Mouse (Mus musculus): ENCODE results near the gene Myf5. TPM values are rescaled to one million over a fixed set of nuclear protein-coding genes. Genes with fewer than 3 reads are reported as not detected.

Gene Myf5
- 0.13 and 0.16 TPM in 2 replicates for polyA plus RNA-seq (2014; fragmentation: Nextera tagmentation; extraction: Ambion mirVana)

DNA sequence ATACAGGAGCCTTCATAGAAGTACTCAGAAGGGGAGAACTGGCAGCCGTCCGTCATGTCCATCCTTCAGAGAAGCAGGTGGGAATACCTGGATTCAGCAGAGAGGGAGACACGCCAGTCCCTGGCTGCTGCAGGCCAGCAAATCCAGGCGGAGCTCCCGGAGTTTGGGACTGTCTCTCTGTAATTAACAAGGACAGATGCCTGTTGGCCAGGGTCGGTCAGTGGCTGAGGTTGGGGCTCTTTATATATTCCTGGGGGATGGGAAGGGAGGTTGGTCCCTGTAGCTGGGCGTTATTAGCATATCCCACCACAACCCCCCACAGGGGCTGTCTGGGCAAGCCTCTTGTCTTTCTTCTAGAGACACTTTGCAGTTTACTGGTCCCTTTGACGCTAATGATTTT is at the start of gene Myf5:
Gene Myf5, minus strand, starts transcription at position 265 of the 400 bp plus-strand sequence.
- Histone ChIP-seq H3K36me3 (ENCODE audit: control insufficient read depth, insufficient read depth, low read length) (no peaks in the 10 kb centered on the region), H3K9me3 (ENCODE audit: control insufficient read depth, low read length) (no peaks in the 10 kb centered on the region), H3K27me3 (ENCODE audit: control insufficient read depth, insufficient read depth, low read length) (no peaks in the 10 kb centered on the region), H3K4me1 (ENCODE audit: control insufficient read depth, insufficient read depth, low read length) (no peaks in the 10 kb centered on the region), H3K4me2 (ENCODE audit: low read depth, low read length) (no peak within 1 kb of the TSS), H3K27ac (ENCODE audit: low read depth, low read length) (no peak within 1 kb of the TSS), H3K9ac (replicated peaks; ENCODE audit: low read depth, low read length) (no peak within 1 kb of the TSS), H3K4me3 (ENCODE audit: low read depth, low read length) (no peak within 1 kb of the TSS)
- WGBS, result 38% methylated on average over 8 of the region's 8 CpGs
- ATAC-seq (ENCODE audit: low read depth), result no peak

DNA sequence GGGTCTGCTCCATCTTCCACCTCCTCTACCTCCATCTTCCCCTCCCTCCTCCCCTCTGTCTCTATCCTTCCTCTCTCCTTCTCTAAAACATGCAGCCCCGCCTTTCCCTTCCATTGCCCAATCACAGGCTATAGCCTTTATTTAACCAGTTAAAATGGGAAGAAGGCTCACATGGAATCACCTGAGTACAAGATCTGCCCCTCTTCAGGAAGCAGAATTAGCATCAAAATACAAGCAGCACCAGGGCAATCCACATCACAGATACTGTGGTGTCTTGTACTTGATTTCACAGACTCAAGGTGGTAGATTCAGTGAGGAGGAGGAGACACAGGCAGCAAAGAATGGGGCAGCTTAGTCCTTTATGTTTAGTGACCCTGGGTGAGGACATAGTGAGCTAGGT is 42.8 kb upstream of the Myf5 start:
- H3K4me1 ChIP-seq (ENCODE audit: control insufficient read depth, insufficient read depth, low read length), result no peaks in the 10 kb centered on the region
- no peak overlapping the region for H3K4me3 ChIP-seq (ENCODE audit: low read depth, low read length)
- WGBS, result 74% methylated on average over 1 of the region's 1 CpGs
- H3K27ac ChIP-seq (ENCODE audit: low read depth, low read length), result no peak overlapping the region
- no peaks in the 10 kb centered on the region for H3K27me3 ChIP-seq (ENCODE audit: control insufficient read depth, insufficient read depth, low read length)
- H3K9me3 ChIP-seq (ENCODE audit: control insufficient read depth, low read length), result no peaks in the 10 kb centered on the region
- no peak for ATAC-seq (ENCODE audit: low read depth)
- no peak overlapping the region for H3K4me2 ChIP-seq (ENCODE audit: low read depth, low read length)
- H3K9ac ChIP-seq (replicated peaks; ENCODE audit: low read depth, low read length), result no peak overlapping the region
- H3K36me3 ChIP-seq (ENCODE audit: control insufficient read depth, insufficient read depth, low read length), result no peaks in the 10 kb centered on the region

DNA sequence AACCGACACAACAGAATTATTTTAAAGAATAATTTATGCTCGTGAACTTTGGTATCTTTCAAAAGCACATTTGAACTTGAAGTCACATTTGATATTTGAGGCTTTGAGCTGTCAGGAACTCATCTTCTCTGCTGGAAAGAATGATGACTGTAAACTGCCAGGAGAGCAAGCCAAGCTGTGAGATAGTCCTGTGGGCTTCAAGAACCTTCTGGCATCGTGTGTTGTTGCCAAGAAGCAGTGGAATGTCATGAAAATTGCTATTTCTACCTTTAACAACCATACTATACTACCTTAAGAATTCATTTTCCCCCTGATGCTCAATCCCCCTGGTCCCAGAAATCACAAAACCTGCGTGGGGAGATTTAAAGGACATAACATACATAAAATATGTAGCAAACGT is 33.3 kb upstream of the Myf5 start:
- Histone ChIP-seq H3K27ac (ENCODE audit: low read depth, low read length) (no peak overlapping the region), H3K27me3 (ENCODE audit: control insufficient read depth, insufficient read depth, low read length) (no peaks in the 10 kb centered on the region), H3K4me2 (ENCODE audit: low read depth, low read length) (no peak overlapping the region), H3K36me3 (ENCODE audit: control insufficient read depth, insufficient read depth, low read length) (no peaks in the 10 kb centered on the region), H3K9ac (replicated peaks; ENCODE audit: low read depth, low read length) (no peak overlapping the region), H3K4me1 (ENCODE audit: control insufficient read depth, insufficient read depth, low read length) (no peaks in the 10 kb centered on the region), H3K9me3 (ENCODE audit: control insufficient read depth, low read length) (no peaks in the 10 kb centered on the region), H3K4me3 (ENCODE audit: low read depth, low read length) (no peak overlapping the region)
- WGBS, result 84% methylated on average over 5 of the region's 5 CpGs
- ATAC-seq (ENCODE audit: low read depth), result no peak

DNA sequence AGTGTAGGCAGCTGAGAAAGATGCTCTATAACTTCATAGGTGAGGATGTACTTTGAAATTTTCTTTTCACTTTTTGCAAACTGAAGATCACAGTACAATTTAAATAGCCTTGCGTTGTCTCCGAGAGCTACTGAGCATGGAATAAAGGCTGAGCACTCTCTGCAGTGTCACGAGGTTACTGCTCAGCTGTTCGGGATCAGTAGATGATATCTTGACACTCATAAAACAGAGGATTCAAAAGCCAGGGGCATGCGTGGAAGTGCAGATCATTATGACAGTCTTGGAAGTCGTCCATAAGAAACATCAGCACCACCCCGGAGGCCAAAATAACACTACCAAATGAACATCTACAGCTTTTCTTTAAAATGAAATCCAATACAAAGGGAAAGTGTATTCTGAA is 30.7 kb upstream of the Myf5 start:
- Histone ChIP-seq H3K27me3 (ENCODE audit: control insufficient read depth, insufficient read depth, low read length) (no peaks in the 10 kb centered on the region), H3K4me1 (ENCODE audit: control insufficient read depth, insufficient read depth, low read length) (no peaks in the 10 kb centered on the region), H3K27ac (ENCODE audit: low read depth, low read length) (no peak overlapping the region), H3K9me3 (ENCODE audit: control insufficient read depth, low read length) (no peaks in the 10 kb centered on the region), H3K36me3 (ENCODE audit: control insufficient read depth, insufficient read depth, low read length) (no peaks in the 10 kb centered on the region), H3K9ac (replicated peaks; ENCODE audit: low read depth, low read length) (no peak overlapping the region), H3K4me3 (ENCODE audit: low read depth, low read length) (no peak overlapping the region), H3K4me2 (ENCODE audit: low read depth, low read length) (no peak overlapping the region)
- no peak for ATAC-seq (ENCODE audit: low read depth)
- 74% methylated on average over 7 of the region's 7 CpGs for WGBS

DNA sequence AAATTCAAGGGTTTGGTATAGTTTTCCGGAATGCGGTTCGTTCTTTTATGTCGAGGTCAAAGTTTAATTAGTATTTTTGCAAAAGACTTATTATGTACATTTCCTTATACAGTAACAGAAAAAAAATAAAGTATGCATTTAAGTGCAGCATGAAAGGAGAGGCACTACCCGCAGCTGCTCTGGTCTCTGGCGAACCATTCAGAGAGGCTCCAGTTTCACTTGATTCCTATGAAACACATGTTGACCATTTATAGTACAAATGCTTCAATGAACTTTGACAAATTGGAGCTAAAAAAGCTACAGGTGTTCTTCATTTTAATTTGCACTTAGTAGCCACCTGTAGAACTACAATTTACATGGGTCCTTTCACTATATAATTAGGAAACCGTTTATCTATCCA is 28.8 kb upstream of the Myf5 start:
- no peak overlapping the region for H3K9ac ChIP-seq (replicated peaks; ENCODE audit: low read depth, low read length)
- H3K9me3 ChIP-seq (ENCODE audit: control insufficient read depth, low read length), result no peaks in the 10 kb centered on the region
- H3K27me3 ChIP-seq (ENCODE audit: control insufficient read depth, insufficient read depth, low read length), result no peaks in the 10 kb centered on the region
- no peak overlapping the region for H3K4me2 ChIP-seq (ENCODE audit: low read depth, low read length)
- no peaks in the 10 kb centered on the region for H3K4me1 ChIP-seq (ENCODE audit: control insufficient read depth, insufficient read depth, low read length)
- no peak overlapping the region for H3K4me3 ChIP-seq (ENCODE audit: low read depth, low read length)
- no peaks in the 10 kb centered on the region for H3K36me3 ChIP-seq (ENCODE audit: control insufficient read depth, insufficient read depth, low read length)
- WGBS, result 85% methylated on average over 7 of the region's 7 CpGs
- H3K27ac ChIP-seq (ENCODE audit: low read depth, low read length), result no peak overlapping the region
- no peak for ATAC-seq (ENCODE audit: low read depth)

DNA sequence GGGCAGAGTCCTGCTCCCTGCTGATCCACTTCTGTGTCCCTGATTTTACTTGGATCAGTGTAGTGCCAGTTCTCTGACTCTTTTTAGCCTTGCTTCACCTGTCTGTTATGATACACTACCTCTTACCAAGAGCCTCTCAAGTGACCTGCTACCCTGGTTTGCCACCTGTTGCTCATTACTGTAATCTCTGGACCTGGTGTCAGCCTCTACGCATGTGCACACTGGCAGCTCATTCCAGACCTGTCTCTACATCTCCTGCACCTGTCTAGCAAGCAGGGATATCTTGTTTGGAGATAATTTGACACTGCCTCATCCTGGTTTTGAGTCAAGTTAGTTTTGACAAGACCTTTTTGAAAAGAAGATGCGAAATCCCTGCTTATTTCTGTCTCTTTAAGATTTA is 20.5 kb upstream of the Myf5 start:
- H3K4me2 ChIP-seq (ENCODE audit: low read depth, low read length), result no peak overlapping the region
- no peaks in the 10 kb centered on the region for H3K9me3 ChIP-seq (ENCODE audit: control insufficient read depth, low read length)
- WGBS, result 87% methylated on average over 2 of the region's 2 CpGs
- no peaks in the 10 kb centered on the region for H3K4me1 ChIP-seq (ENCODE audit: control insufficient read depth, insufficient read depth, low read length)
- no peak overlapping the region for H3K27ac ChIP-seq (ENCODE audit: low read depth, low read length)
- no peaks in the 10 kb centered on the region for H3K36me3 ChIP-seq (ENCODE audit: control insufficient read depth, insufficient read depth, low read length)
- ATAC-seq (ENCODE audit: low read depth), result no peak
- H3K9ac ChIP-seq (replicated peaks; ENCODE audit: low read depth, low read length), result no peak overlapping the region
- H3K27me3 ChIP-seq (ENCODE audit: control insufficient read depth, insufficient read depth, low read length), result no peaks in the 10 kb centered on the region
- no peak overlapping the region for H3K4me3 ChIP-seq (ENCODE audit: low read depth, low read length)

DNA sequence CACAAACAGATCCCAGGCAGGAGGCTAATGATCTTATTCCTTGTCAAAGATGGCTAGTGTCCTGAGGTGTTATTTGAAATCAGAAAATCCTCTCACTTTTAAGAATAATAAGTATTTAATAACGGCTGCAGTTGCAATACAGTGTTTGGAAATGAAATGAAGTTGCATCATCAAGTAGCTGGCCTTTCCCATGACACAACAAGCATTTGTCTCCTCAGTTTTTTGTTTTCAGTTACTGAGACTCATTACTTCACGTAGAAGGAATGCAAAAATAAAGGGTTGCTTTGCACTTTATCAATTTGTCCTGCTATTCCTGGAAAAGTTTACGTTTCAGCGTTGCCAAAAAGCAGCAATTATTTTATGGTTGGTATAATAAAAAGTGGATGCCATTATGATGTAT is 17.5 kb upstream of the Myf5 start:
- Histone ChIP-seq H3K27ac (ENCODE audit: low read depth, low read length) (no peak overlapping the region), H3K9ac (replicated peaks; ENCODE audit: low read depth, low read length) (no peak overlapping the region), H3K27me3 (ENCODE audit: control insufficient read depth, insufficient read depth, low read length) (no peaks in the 10 kb centered on the region), H3K4me3 (ENCODE audit: low read depth, low read length) (no peak overlapping the region), H3K9me3 (ENCODE audit: control insufficient read depth, low read length) (no peaks in the 10 kb centered on the region), H3K4me2 (ENCODE audit: low read depth, low read length) (no peak overlapping the region), H3K4me1 (ENCODE audit: control insufficient read depth, insufficient read depth, low read length) (no peaks in the 10 kb centered on the region), H3K36me3 (ENCODE audit: control insufficient read depth, insufficient read depth, low read length) (no peaks in the 10 kb centered on the region)
- ATAC-seq (ENCODE audit: low read depth), result no peak
- 85% methylated on average over 4 of the region's 4 CpGs for WGBS

DNA sequence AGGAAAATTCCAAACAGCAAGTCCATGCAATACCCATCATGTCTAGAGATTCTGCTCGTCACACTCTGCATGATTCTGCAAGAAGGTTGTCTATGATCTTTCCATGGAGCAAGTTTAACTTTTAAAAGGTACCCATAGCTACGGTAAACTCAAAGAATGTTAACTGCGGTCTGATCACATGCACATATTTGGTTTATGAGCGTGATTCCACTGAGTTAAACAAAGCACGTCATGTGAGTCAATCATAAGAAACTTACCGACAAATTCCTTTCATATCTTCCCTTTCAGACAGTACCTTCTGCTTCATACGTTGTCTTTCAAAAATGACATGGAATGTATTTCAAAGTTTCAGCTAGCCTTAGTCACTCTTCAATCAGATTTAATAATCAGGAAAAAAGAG is 16.3 kb upstream of the Myf5 start:
- ATAC-seq (ENCODE audit: low read depth), result no peak
- WGBS, result 93% methylated on average over 7 of the region's 7 CpGs

DNA sequence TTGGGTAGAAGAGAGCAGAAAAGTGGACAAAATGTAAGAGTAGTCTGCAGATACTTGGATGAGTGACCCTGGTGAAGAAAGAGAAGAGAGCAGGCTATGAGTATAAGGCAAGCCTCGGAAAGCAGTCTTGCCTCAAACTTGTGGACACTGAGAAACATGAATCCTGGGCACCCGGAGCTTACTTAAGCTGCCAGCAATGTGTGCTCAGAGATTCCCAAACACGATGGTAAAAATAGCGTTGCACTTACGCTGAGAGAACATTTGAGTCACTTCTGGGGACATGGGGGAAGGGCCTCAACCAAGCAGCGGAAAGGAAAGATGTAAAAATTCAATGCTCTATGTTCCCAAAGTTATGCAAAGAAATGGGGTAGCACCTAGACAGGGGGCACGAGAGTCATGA is 13.7 kb upstream of the Myf5 start:
- H3K9me3 ChIP-seq (ENCODE audit: control insufficient read depth, low read length), result no peaks in the 10 kb centered on the region
- H3K27ac ChIP-seq (ENCODE audit: low read depth, low read length), result no peak overlapping the region
- no peaks in the 10 kb centered on the region for H3K27me3 ChIP-seq (ENCODE audit: control insufficient read depth, insufficient read depth, low read length)
- H3K9ac ChIP-seq (replicated peaks; ENCODE audit: low read depth, low read length), result no peak overlapping the region
- WGBS, result 89% methylated on average over 7 of the region's 7 CpGs
- H3K4me1 ChIP-seq (ENCODE audit: control insufficient read depth, insufficient read depth, low read length), result no peaks in the 10 kb centered on the region
- no peak for ATAC-seq (ENCODE audit: low read depth)
- no peaks in the 10 kb centered on the region for H3K36me3 ChIP-seq (ENCODE audit: control insufficient read depth, insufficient read depth, low read length)
- no peak overlapping the region for H3K4me3 ChIP-seq (ENCODE audit: low read depth, low read length)
- H3K4me2 ChIP-seq (ENCODE audit: low read depth, low read length), result no peak overlapping the region

More for the DNA sequence above, 16.3 kb upstream of the Myf5 start:
- no peaks in the 10 kb centered on the region for H3K9me3 ChIP-seq (ENCODE audit: control insufficient read depth, low read length)
- no peak overlapping the region for H3K4me2 ChIP-seq (ENCODE audit: low read depth, low read length)
- no peak overlapping the region for H3K27ac ChIP-seq (ENCODE audit: low read depth, low read length)
- H3K36me3 ChIP-seq (ENCODE audit: control insufficient read depth, insufficient read depth, low read length), result no peaks in the 10 kb centered on the region
- no peak overlapping the region for H3K9ac ChIP-seq (replicated peaks; ENCODE audit: low read depth, low read length)
- H3K4me3 ChIP-seq (ENCODE audit: low read depth, low read length), result no peak overlapping the region
- H3K4me1 ChIP-seq (ENCODE audit: control insufficient read depth, insufficient read depth, low read length), result no peaks in the 10 kb centered on the region
- no peaks in the 10 kb centered on the region for H3K27me3 ChIP-seq (ENCODE audit: control insufficient read depth, insufficient read depth, low read length)

DNA sequence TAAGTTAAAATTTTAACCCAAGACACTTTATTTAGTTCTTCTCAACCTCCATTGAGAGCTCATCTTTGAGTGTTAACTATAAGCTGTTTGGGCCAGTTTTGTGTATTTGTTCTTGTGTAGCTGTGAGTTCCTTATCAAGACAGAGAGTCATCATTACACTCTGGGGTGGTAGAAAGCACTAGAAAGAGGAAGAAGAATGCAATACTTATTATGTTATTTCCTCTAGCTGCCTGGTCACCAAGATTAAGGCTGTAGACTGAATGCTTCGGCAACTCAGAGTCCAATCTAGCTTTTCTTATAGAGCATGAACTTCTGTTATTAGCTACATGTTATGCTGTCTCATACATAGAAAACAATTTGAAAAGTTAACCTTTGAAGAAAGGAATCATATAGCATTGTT is 10.5 kb upstream of the Myf5 start:
- H3K27ac ChIP-seq (ENCODE audit: low read depth, low read length), result no peak overlapping the region
- no peak for ATAC-seq (ENCODE audit: low read depth)

More for the DNA sequence above, 10.5 kb upstream of the Myf5 start:
- Histone ChIP-seq H3K4me2 (ENCODE audit: low read depth, low read length) (no peak overlapping the region), H3K27me3 (ENCODE audit: control insufficient read depth, insufficient read depth, low read length) (no peaks in the 10 kb centered on the region), H3K4me3 (ENCODE audit: low read depth, low read length) (no peak overlapping the region), H3K4me1 (ENCODE audit: control insufficient read depth, insufficient read depth, low read length) (no peaks in the 10 kb centered on the region), H3K36me3 (ENCODE audit: control insufficient read depth, insufficient read depth, low read length) (no peaks in the 10 kb centered on the region), H3K9ac (replicated peaks; ENCODE audit: low read depth, low read length) (no peak overlapping the region), H3K9me3 (ENCODE audit: control insufficient read depth, low read length) (no peaks in the 10 kb centered on the region)
- WGBS, result 98% methylated on average over 1 of the region's 1 CpGs
